Mouse (Mus musculus) spleen, adult 2 months (tissue): ENCODE measurements around the gene Sarm1.

Experiments used
- CTCF ChIP-seq: fragments of 200-500 bp; IDR thresholded peaks from 2 replicates; pipeline ENCODE4 v1.5.1; 2011; ENCODE audit warnings: mild to moderate bottlenecking, inconsistent platforms; ENCODE audit not compliant: insufficient read depth, insufficient read length, insufficient replicate concordance; ENCODE audit errors: extremely low read depth
- POLR2A ChIP-seq: fragments of 200-500 bp; IDR thresholded peaks from 2 replicates; pipeline ENCODE4 v1.6.1; 2011; ENCODE audit warnings: low read depth, low read length, inconsistent platforms

DNA sequence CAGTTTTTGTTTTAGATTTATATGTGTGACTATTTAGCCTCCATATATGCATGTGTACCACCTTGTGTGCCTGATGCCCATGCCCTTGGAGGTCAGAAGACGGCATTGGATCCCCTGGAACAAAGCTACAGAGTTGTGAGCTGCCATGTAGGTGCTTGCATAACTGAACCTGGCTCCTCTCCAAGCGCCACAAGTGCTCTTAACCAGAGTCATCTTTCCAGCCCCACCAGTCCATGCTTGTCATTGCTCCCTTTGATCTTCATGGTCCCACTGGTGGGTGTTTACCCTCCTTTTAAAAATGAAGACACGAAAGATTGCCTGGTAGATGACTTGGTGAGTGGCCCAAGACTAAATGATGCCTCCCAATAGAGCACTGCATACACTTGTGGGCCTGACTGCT lies 42.8 kb upstream of the Sarm1 start:
- no peak for TF ChIP-seq CTCF
- TF ChIP-seq POLR2A = no peak
